Mouse (Mus musculus): Measurements from ENCODE around the gene Spata45. TPM values are rescaled to one million over a fixed set of nuclear protein-coding genes. Genes with fewer than 3 reads are reported as not detected.
A peak's percentile ranks its signal among the peaks of the same experiment; 100 is the strongest.
"Not testable (repeated sequence)": the region's sequence is repeated elsewhere in the genome, so short reads cannot be mapped to it uniquely, and the experiment has no call there.

Gene Spata45
- total RNA-seq (2021) (not detected), polyA plus RNA-seq (2012; rRNA removed) (not detected in 2 replicates)
- long read RNA-seq: 0 reads

DNA sequence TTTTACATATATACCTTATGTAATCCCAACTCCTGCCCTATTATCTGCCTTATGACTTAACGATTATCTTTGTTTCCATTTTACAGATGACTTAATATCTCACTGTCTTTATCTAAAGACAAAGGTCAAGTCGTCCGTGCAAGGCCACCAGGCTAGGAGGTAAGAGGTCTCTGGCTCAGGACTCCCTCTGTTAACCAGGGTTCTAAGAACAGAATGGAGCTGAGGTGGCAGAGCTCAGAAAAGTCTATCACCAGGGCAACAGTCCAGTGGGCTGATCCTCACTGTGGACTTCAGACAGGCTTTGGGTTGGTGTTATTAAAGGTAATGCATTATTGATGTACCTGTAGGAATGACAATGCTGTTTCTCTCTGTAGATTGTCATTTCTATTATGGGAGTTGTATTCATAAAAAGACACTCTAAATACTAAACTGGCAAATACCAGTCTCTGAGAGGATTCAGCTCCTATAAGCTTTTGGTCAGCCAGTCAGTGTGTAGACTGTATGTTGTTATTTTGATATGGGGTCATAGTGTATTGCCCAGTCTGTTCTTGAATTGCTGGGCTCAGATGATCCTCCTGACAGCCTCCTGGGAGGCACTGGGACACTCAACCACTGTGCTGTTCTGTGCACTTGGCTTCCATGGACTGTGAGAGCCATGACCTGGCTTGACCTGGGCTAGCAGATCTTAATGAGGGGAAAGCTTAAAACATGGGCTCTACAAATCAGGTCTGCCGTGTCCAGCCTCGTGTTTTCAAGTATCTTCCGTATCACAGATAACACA lies at the start of gene Spata45:
Gene Spata45, plus strand, starts transcription at position 86 of the 781 bp plus-strand sequence.
- no peak for DNase-seq

DNA sequence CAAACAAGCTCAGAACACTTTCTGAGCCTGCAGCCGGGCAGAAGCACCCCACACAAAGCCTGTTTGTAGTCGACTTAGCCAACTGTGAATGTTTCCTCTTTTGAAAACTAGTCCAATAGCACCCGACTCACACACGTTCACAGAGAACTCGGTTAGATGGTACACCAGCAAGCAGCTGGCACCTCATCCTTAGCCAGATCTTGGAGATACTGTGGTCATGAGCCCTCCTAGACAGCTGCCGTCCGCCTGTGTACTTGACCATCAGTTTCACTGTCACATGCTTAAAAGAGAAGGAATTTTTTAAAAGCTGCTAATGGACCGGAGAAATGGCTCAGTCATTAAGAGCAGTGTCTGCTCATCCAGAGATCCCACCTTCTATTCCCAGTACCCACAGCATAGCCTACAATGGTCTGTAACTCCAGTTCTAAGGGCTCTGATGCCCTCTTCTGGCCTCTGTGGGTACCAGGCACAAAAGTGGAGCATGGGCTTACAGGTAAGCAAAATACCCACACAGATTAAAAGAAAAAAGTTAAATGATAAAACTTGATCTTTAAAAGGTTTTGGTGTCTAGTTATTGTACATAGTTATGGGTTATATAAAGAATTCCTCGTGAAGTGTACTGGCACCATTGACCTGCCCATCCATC lies 46.9 kb upstream of the Spata45 start:
- DNase-seq: no peak

GRCm38 (mm10) chr1:190995548-190995947 lies 40.9 kb upstream of the Spata45 start:
- DNase-seq: peak; percentile 66

DNA sequence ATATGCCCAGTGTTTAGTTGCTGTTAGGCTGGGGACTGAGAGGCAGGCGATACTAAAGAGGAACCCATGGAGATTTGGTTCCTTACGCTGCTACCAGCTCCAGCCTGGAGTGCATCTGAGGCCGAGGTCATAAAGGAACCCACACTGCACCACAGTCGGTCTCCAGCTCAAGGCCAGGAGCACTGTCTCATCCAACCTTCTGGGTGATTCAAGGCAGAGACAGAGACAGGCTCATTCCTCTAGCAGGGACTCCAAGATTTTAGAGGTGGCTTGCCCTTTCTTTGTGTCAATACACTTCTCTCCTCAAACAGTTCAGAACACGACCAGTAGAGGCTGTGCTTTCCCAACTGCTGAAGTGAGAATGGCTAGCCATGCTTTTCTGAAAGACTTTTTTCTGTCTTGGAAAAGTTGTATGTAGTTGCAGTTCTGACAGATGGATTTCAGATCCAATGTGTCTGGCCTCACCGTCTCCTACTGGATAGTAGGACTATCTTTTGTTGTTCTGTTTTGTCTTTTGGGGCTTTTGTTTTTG lies 40.0 kb upstream of the Spata45 start:
- peak; percentile 63 for DNase-seq

- no peak for DNase-seq
These were observed 38.4 kb upstream of the Spata45 start for GRCm38 (mm10) chr1:190998027-190998426.

DNA sequence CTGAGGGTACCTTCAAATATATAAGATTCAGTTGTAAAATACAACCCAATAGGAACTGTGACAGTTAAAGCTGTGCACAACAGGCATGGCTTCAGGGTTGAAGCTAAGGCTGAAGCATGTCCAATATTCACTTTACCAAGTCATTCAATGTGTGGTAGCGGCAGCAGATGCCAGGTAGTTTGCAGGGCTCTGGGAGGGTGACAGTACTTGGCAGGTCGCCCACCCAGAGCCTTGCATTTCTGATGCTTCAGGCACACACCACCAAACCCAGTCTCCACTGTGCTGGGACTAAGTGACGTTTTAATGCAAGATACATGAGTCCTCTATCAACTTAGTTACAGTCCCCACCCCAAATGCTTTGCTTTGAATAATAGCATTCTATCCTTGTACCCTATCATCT lies 35.8 kb upstream of the Spata45 start:
- no peak for DNase-seq

- peak; percentile 18 for DNase-seq
These were observed 34.2 kb upstream of the Spata45 start for GRCm38 (mm10) chr1:191002201-191002600.

DNA sequence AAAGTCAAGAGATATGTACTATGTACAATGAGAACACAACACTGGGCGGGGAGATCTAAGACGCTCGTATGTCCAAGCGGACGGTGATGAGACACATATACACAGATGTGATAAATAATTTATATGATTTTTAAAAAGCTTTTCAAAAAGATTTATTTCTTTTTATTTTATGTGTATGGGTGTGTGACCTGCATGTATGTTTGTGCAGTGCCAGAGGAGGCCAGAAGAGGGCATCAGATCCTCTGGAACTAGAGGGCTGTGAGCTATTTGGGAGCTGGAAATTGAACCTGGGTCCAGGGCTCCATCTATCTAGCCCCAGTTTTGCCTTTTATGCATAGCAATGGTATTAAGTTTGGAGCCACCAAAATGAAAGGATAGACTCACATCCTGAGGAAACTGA lies 27.7 kb upstream of the Spata45 start:
- no peak for DNase-seq

DNA sequence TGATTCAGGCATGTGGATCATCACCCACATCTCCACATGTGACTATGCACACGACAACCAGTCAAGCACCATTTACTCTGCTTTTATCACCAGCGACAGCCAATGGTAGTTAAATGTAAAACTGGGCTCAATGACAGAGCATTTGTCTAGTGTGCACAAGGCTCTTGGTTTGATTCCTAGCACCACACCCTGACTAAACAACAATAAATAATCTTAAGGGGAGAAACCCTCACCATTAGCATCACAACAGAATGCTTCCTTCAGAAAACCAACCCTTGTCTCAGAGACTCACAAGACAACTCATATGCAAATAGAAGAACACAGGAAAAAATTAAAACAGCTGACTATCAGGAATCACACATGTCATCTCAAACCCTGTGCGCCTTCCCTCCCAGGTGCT lies 22.2 kb upstream of the Spata45 start:
- no peak for DNase-seq

DNA sequence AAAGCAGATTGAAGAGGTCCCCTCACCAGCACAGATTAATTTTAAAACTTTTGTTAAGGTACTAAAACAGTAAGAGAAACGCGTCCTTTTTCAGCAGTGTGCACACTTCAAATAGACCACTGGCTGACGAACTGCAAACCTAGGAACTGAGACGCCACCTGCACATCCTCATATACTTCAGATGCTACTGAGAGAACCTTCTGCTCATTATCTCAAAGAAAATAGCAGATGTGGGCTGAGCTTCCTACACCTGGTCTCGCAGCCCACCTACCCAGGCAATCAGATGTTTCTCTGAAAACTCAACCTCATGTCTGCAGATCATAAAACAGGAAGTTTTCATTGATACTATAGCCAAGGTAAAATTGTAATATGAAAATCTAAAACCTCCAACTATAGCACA lies 16.6 kb upstream of the Spata45 start:
- no peak for DNase-seq

DNA sequence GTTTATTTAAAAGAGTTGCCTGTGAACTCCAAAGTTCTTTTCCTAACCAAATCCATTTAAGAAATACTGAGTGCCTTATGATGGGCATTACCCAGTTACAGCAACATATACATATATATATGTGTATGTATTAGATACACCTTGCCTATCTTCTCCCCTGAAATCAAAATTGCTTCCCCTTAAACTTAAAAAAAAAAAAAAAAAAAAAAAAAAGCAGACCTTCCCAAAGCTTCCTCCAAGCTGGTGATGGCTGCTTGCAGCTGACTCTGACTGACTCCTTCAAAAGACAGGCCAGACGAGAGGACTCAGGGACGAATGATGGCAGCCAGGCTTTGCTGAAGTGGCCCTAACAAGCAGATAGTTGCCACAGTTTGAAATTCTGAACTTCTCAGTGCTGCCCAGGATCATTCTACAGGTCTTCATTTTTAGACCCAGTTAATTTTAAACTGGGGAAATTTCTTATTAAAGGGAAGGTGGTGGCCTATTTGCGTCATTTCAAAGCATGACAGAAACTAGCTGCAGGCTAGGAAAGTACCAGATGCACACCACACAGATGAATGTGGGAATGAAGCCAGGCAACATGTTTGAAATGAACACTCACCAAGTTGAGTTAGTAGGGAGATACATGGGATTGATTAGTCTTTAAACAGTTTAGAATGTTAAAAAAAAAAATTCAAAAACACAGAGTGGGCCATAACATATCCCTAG lies 16.1 kb upstream of the Spata45 start:
- no peak for DNase-seq

DNA sequence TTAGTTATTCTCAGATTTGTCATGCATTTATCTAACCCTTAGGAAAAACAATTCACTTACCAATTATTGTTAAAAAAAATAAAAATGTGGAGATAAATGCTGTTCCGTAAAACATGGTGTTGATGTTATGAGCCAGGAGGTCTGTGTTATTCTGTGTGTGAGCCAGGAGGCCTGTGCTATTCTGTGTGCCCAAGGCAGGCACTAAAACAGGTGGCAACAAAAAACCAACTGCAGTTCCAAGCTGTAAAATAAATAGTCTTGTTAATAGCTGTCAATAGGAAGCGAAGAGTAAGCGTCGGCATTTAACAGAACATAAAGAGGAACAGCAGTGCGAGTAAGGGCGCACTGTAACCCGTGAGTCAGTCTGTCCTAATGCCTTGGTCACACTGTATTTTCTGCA lies 15.4 kb upstream of the Spata45 start:
- DNase-seq: no peak

DNA sequence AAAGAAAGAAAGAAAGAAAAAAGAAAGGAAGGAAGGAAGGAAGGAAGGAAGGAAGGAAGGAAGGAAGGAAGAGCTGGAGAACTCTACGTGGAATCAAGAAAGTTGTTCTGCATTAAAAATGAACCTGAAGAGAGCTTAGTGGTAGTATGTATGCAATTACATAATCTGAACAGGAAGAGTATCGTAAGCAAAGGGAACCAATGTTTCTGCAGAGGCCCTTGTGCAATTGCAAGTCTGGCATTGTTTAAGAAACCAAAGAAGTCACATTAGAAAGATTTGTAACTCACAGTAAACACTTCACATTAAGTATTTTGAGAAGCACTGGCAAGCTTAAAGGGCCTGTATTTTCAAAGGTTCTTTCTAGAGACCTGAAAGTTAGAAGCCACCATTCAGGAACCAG lies 13.3 kb upstream of the Spata45 start:
- no peak for DNase-seq

DNA sequence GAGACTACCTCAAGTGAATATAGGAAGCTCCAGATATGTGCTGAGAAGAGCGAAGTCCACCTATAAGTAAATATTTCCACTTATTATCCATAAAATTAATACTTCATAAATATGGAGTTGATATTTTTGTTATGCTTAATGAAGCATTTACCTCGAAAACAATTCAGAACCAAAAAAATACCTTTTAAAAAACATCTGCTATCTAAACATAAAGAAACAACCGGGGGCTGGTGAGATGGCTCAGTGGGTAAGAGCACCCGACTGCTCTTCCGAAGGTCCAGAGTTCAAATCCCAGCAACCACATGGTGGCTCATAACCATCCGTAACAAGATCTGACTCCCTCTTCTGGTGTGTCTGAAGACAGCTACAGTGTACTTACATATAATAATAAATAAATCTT lies 12.6 kb upstream of the Spata45 start:
- DNase-seq: not testable (repeated sequence)

DNA sequence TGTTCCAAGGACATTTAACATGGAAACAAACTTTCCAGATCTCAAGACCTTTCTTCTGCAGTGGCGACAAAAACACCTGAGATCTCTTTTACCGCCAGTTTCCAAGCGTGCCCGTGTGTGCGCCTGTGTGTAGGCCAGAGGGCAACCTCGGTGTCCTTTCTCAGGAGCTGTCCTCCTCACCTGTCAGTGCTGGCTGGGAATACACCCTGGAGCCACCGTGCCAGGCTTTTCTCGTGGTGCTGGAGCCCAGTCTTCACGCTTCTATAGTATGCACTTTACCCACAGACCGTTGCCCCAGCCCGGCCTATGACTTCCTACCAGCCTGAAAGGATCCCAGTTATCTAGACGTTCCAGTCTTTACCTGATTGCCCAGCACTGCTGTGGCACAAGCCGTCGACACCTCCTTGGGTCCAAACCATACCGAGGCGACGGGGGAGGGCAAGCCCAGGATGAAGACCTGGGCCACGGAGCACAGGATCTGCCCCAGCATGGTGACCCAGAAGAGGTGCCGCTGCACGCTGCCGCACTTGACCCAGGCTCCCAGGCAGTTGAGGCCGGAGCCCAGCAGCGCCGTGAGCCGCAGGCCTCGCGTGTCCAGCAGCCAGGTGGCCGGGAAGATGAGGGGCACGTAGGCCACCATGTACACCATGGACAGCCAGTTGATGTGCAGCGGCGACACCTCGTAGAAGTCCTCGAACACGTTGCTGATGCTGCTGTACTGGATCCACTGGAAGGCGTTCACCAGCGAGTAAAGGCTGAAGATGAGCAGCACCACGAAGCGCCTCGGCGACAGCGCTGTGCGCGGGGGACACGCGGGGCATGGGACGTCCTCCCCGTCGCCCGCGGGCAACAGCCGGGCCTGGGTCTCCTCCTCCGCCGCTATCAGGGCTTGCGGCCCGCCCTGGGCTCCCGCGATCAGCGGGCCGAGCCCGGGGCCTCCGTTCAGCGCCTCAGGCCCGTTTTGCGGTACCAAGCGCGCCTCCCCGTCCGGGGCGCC lies 11.1 kb upstream of the Spata45 start:
- no peak for DNase-seq

DNA sequence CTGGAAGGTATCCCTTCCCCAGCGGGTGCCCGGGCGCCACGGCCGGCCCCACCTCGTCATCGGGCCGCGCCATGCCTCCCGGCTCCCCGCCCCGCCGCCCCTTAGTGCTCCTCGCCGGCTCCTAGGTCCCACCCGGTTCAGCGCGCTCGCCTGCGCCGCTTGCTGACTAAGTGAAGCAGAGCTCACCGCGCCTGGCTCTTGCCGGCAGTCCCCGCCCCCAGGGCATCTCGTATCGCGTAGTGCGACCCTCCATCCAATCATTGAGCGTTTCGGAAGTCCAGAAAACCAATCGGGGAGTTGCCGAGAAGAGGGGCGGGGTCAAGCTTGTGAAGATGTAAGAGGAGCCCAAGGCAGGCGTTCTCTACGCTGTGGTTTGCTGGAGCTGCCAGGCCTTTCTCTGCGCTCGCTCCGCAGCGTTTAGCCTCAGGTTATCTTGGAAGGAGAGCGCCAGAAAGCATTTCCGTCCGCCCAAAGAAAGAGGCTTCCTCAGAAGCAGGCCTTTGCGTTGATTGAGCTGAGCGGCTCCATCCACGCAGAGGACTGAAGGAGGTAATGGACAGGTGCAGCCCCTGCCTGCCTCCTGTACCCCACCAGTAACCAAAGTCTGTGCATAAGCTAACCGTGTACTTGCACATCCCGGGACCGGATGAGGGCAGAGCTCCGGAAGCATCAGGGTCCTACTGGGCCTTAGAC lies 10.3 kb upstream of the Spata45 start, which contains the start of gene Flvcr1:
Gene Flvcr1, minus strand, starts transcription at position 138 of the 693 bp plus-strand sequence.
- DNase-seq: peak; percentile 99

- no peak for DNase-seq
These were observed 6.3 kb upstream of the Spata45 start for GRCm38 (mm10) chr1:191030182-191030581.

DNA sequence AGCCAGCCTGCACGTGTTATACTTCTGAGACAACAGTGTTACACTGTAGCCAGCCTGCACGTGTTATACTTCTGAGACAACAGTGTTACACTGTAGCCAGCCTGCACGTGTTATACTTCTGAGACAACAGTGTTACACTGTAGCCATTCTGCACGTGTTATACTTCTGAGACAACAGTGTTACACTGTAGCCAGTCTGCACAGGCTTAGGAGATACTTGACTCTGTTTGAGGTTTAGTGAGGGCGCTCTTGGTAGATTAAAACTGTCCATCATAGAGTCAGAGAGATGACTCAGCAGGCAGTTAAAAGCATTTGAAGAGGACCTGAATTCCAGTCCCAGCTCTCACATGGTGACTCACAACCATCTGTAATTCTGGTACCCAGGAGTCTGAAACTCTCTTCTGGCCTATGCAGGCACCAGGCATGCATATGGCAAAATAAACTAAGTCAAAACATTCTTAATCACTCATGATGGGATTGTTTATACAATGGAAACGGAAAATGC lies 5.5 kb upstream of the Spata45 start:
- peak; percentile 34 for DNase-seq

DNA sequence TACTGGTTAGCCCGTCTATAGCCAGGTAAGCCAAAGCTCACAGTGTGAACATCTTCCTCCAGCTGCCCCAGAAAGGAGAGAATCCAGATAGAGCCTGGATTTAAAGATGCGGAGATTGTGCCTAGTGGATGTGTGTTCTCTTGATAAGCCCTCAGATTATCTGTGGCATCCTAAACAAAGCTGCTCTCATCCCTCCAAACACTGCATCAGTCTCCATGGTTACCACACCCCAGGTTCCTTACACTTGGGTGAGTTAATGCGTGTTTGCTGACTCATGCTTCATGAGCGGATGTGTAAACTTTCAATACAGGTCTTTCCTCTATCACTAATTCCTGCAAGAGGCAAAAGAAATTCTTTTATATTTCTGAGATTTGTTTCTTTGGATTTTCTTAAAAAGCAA lies 790 bp upstream of the Spata45 start:
- no peak for DNase-seq

DNA sequence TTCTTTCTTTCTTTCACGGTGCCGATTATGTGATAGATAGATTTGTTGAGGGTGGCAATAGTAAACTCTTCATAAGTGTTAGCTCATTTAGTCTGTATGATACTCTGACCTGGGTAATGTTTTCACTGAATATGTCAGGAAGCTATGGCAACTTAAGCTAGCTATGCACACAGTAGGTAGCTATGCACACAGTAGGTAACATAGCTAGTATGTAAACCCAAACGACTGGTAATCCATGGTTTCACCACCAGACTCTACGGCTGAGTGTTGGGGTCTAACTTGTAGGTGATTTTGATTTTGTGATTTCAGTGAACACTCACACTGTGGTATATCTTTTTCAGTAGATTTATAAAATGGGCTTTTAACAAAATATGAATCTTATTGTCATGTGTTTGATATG lies 1.6 kb downstream of the Spata45 start:
- no peak for DNase-seq

GRCm38 (mm10) chr1:191041352-191041751 lies 4.9 kb downstream of the Spata45 start:
- DNase-seq: no peak
